Mouse (Mus musculus): Measurements from ENCODE around the gene Atp1a4. TPM values are rescaled to one million over a fixed set of nuclear protein-coding genes. Genes with fewer than 3 reads are reported as not detected.

Gene Atp1a4
- total RNA-seq, 2 experiments from 2014 or later: not detected

Other genes with a start within 250 kb of the Atp1a4 start
- 10 to 100 TPM; 13.3 to 13.5 TPM for gene Vangl2, start 230.0 kb downstream of the Atp1a4 start, total RNA-seq (2021)
- gene Nhlh1, start 200.8 kb downstream of the Atp1a4 start, total RNA-seq (2021): under 1 TPM; 0.23 to 0.64 TPM
- 100 to 1,000 TPM; 146 to 154 TPM for gene Copa, start 175.9 kb downstream of the Atp1a4 start, total RNA-seq (2021)
- 10 to 100 TPM; 68.3 to 70.8 TPM for gene Ncstn, start 175.6 kb downstream of the Atp1a4 start, total RNA-seq (2021)
- gene Pex19, start 131.7 kb downstream of the Atp1a4 start, total RNA-seq (2021): 10 to 100 TPM; 95.2 to 97.2 TPM
- 100 to 1,000 TPM; 105 to 108 TPM for gene Dcaf8, start 110.3 kb downstream of the Atp1a4 start, total RNA-seq (2021)
- 100 to 1,000 TPM; 411 to 429 TPM for gene Pea15a, start 51.6 kb downstream of the Atp1a4 start, total RNA-seq (2021)
- gene Casq1, start 38.5 kb downstream of the Atp1a4 start, total RNA-seq (2021): under 1 TPM in 1 of 2 experiments, not detected in 1; 0.34 TPM
- 100 to 1,000 TPM; 232 to 242 TPM for gene Igsf8, start 3.2 kb upstream of the Atp1a4 start, total RNA-seq (2021)
- gene Atp1a2, start 39.6 kb upstream of the Atp1a4 start, total RNA-seq (2021): 100 to 1,000 TPM; 610 to 694 TPM
- gene Kcnj9, start 70.9 kb upstream of the Atp1a4 start, total RNA-seq (2021): 100 to 1,000 TPM; 126 to 139 TPM
- 10 to 100 TPM; 85.4 to 99.8 TPM for gene Kcnj10, start 82.8 kb upstream of the Atp1a4 start, total RNA-seq (2021)
- gene Pigm, start 118.1 kb upstream of the Atp1a4 start, total RNA-seq (2021): 1 to 10 TPM; 8.9 to 9.2 TPM
- gene Slamf9, start 216.9 kb upstream of the Atp1a4 start, total RNA-seq (2021): under 1 TPM; 0.41 to 0.46 TPM
- 10 to 100 TPM in 1 of 2 experiments, 1 to 10 TPM in 1; 8.7 to 11.1 TPM for gene Igsf9, start 223.4 kb upstream of the Atp1a4 start, total RNA-seq (2021)
- 10 to 100 TPM in 1 of 2 experiments, 1 to 10 TPM in 1; 10.0 to 10.8 TPM for gene Tagln2, start 241.6 kb upstream of the Atp1a4 start, total RNA-seq (2021)